Mouse (Mus musculus): ENCODE data around the gene Dysf.
A peak's percentile ranks its signal among the peaks of the same experiment; 100 is the strongest.

The Dysf gene

DNA sequence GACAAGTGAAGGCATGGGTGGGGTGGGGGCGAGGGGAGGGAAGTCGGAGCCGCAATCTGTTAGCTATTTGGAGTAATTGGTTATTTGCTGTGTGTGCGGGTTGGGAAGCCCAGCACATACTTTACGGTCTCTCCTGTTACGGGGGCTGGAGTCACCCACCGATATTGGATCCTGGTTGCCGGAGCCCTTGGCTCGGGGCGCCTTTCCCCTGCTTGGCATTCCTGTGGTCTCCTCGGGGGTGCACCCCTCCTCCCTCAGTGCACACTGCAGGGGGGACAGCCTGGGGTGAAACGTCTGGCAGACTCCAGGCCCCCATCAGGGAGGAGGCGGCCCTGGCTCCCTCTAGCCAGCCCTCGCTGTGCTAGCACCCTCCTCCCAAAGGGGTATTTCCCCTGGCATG is 159.2 kb downstream of the Dysf start:
- DNase-seq (ENCODE audit: low read depth, low spot score), result no peak

DNA sequence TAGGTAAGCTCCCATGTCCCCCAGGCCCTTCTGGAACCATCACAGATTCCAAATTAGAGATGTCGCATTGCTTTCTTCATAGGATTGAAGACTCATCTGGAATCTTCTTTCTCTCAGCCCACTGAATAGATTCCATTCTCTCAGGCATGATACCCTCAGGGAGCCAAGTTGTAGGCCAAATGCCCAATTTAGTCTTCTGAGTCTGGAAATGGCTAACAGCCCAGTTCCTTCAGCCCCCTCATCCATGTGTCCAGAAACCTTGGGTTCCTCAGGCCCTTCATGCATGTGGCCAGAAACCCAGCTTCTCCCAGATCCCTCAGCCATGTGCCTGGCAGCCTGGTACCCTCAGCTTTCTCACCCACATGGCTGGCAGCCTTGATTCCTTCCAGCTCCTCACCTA is 160.2 kb downstream of the Dysf start:
- DNase-seq (ENCODE audit: low read depth, low spot score), result no peak

DNA sequence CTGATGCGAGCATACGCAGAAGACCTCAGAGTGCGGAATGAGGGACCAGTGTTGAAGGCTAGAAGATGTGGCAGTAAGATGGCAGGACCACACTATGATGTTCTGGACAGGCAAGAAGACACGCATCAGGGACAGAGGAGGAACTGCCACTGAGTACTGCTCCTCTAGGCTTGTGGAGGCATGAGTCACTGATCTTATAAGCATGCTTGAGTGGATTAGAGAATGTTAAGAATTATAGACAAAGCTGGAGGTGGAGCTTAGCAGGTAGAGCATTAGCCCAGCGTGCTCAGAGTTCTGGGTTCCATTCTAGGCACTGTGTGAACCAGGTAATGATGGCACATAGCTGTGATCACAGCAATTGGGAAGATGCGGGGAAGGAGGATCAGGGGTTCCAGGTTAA is 165.2 kb downstream of the Dysf start:
- no peak for DNase-seq (ENCODE audit: low read depth, low spot score)

DNA sequence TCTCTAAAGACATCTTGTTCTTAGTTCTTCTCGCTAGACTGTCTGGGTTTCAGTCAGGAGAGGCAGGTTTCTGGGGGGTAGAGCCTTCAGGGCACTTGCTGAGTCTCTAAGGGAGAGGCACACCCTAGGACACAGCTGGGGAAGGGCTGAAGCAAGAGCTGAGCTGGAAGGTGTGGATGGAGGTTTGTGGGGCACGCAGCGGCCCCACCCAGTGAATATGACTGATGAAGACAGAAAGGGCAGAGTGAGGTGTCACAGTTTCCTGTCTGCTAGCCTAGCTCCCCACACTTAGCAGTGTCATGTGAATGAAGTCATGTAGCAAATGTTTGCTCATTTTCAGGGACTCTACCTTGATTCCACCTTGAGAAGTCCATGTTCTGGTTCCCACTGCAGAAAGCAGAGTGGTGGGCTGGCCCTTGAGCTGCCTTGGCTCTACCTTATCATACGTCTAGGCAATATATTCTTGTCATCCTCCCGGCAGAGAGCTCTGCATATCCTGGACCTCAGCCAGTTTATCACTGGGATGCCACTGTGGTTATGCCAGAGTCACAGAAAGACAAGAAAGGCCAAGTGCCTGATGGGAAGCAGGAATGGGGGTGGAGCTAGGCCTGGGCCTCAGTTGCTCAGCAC is 170.5 kb downstream of the Dysf start:
- DNase-seq (ENCODE audit: low read depth, low spot score), result peak; percentile 56

DNA sequence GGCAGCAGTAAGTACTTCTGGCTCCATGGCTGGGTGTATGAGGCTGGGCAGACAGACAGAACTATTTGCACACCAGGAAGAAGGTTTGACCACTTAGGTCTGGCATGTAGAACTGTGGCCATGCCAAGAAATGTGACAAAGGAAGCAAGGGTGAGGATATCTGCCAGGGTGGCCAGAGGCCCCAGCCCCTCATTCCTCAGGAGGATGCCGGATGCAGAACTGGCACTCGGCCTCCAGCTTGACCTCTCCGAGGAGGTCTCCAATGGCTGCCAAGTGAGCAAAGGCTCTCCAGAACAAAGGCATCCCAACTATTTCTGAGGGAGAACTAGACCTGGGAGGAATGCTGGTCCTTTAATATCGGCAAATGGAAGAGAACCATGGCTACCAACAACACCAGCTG is 173.1 kb downstream of the Dysf start:
- peak; percentile 89 for DNase-seq (ENCODE audit: low read depth, low spot score)

DNA sequence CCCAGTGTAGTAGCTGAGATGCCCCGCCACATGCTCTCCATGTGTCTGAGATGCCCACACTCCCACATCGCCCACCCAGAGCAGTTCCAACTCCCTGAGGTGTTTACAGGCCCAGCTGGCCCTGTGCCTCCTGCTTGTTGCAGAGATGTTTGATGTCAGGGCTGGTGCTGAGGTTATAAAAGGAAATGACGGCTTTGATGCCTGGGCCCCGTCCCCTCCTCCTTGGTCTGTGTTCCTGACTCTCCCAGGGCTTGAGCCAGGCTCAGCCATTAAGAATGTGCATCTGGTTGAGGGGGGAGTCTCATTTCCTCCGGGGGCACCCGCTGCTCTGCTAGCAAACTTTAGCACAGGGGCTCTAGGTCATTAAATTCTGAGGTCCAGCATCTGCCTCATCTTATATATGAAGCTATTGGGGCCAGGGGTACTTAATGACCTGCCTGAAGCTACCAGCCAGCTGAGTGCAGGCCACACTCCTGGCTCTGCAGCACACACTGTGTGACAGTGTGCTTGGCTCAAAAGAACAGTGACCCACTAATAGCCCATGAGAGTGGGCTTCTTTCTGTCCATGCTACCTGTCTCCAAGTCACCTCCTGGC is 183.4 kb downstream of the Dysf start:
- DNase-seq (ENCODE audit: low read depth, low spot score), result no peak

DNA sequence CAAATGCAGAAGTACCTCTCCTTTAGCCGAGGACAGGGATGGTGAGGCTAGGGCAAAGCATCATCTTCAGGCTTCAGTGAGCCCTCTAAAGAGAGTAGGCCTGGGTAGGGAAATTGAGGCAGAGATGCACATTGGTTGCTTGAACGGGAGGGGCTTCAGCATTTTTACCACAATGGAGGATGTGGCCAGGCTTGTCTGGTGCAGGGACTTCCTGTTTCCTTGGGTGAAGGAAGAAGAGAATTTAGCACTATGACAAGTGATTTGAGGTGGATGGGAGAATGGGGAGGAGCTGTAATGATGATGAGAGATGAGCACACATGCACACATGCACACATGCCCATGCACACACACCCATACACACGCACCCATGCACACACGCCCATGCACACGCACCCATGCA is 188.1 kb downstream of the Dysf start:
- no peak for DNase-seq (ENCODE audit: low read depth, low spot score)

DNA sequence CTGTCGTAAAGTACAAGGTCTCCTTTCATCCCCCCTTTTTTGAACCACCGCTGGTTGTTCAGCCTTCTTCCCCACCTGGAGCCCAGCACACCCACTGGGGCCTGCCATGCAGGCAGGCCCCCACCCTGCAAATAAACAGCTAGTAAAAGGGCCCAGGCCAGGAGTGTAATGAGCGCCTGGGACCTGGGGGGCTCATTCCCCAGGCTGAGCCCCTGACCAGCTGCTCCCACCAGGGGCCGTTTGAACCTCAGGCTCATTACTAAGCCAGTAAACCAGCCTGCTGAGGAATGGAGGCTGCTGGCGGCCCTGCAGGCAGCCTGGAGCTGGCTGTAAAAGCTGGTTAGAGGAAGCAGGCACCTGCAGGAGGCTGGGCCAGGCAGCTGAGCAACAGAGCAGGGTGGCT is 189.4 kb downstream of the Dysf start:
- DNase-seq (ENCODE audit: low read depth, low spot score), result no peak

DNA sequence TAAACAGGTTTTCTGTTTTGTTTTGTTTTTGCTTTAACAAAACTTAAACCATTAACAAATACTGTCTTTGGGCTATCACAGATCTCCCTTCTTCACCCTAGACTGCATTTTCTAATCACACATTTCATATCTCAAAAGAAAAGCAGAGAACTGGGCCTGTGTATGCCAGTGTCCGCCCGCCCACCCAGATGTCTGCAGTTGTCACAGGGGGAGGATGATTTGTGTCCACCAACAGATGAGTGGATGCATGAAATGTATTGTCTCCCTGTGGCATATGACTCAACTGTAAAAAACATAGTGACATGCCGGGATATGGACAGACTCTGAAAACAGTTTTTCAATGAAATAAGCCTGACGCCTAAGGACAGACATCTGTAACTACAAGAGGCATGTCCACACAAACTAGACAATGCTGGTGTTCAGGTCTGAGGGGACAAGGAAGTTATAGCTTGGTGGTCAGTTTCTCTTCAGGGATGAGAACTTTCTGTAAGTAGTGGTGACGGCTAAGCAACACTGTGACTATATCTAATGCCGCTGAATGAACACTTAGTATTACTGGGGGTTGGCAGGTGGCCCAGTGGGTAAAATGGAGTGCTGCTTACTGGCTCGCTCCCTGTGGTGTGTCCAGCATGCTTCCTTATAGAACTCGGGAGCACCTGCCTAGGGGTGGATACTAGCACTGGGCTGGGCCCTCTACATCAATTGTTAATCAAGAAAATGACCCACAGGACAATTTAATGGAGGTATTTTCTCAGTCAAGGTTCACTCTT is 193.5 kb downstream of the Dysf start:
- DNase-seq (ENCODE audit: low read depth, low spot score), result peak; percentile 66

DNA sequence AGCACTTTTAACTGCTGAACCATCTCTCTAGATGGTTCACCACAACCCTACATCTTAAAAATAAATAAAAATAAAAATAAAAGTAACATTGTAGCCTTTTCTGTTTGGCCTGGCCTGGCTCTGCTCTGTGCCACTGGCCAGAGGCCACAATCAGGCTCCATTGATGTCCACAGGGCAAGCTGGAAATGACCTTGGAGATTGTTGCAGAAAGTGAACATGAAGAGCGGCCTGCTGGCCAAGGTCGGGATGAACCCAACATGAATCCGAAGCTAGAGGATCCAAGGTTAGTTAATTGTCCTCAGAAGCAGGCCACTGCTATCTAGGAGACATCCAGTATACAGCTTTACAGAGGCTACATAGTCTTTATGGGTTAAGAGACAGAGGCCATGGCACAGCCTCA is 197.2 kb downstream of the Dysf start:
- no peak for DNase-seq (ENCODE audit: low read depth, low spot score)

DNA sequence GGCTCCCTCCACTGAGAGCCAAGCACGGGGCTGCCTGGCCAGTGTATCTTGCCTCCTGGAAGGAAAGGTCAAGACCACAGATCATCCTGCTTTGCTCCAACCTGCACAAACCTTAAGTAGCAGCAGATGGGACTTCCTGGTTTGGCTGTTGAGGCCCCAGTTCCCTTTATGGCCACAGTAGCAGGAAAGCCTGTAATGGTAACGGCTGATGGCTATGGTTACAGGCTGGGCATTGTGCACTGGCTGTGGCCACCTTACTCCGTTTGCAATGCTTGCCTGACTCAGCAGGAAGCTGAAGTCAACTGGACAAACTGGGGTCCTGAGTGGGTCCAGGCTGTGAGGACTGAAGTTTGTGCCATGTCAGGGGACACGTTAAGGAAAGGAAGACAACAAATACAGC is 200.2 kb downstream of the Dysf start:
- no peak for DNase-seq (ENCODE audit: low read depth, low spot score)

DNA sequence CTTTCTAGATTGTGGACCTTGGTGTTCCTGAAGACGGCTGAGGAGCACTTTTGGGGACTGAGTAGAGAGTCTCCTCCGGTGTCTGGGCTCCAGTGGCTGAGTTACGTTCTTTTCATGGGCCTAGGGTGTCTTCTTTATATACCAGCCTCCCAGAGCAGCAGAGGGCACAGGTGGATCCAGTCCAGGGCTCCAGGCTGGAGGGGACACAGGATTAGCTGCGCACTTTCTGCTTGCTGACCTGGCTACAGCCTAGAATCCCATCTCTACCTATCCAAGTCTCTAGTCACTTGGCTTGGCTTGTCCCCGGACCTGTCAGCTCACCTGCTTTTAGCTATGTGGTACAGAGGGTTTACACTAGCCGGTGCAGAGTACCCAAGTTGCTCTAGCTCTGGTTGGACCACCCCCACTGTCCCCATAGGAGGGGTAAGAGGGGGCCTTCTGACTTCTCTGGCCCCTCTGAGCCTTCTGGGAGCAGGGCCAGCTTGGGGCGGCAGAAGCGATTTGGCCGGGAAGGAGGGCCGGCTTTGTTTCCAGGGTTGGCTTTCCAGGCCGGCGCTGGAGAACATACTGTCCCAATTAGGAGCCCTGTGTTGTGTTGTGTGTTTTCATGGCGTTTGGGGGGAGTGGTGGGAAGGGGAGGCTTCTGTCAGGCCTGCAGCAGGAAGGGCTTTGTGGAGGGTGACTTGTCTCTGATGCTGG is 201.5 kb downstream of the Dysf start:
- DNase-seq (ENCODE audit: low read depth, low spot score), result no peak

DNA sequence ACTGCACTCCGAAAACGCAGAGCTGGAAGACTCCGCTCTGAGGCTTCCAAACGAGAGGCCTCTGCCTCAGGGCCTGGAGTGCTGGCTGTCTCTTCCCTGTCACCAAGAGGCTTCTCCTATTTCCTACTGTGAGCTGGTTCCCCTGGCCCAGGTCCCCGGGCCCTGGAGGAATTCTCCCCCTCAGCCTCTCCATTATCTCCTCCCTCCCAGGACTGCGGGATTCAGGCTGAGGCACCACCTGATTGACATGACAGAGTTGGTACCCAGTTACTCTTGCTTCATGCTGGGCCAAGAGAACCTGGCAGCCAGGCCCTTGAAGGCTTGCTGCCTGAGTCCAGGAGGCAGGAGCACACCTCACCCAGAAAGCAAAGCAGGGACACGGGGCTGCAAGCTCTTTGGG is 203.1 kb downstream of the Dysf start:
- no peak for DNase-seq (ENCODE audit: low read depth, low spot score)

DNA sequence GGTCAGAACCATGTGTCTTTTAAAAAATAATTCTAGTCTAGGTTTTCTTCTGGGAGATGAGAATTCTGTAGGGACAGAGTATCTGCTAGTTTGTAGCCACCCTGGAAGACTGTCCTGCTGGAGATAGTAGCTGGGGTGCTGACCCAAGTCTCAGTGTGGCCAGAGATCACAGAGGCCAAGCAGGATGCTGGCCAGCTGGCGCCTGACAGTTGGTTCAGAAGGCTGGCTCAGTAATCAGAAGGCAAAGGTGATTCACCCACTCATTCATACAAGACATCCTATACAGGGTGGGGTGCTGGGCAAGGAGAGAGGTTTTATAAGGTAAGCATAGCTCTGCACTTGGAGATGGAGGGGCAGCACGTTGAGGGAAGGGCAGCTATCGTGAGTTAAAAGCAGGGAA is 204.7 kb downstream of the Dysf start:
- DNase-seq (ENCODE audit: low read depth, low spot score), result peak; percentile 65

DNA sequence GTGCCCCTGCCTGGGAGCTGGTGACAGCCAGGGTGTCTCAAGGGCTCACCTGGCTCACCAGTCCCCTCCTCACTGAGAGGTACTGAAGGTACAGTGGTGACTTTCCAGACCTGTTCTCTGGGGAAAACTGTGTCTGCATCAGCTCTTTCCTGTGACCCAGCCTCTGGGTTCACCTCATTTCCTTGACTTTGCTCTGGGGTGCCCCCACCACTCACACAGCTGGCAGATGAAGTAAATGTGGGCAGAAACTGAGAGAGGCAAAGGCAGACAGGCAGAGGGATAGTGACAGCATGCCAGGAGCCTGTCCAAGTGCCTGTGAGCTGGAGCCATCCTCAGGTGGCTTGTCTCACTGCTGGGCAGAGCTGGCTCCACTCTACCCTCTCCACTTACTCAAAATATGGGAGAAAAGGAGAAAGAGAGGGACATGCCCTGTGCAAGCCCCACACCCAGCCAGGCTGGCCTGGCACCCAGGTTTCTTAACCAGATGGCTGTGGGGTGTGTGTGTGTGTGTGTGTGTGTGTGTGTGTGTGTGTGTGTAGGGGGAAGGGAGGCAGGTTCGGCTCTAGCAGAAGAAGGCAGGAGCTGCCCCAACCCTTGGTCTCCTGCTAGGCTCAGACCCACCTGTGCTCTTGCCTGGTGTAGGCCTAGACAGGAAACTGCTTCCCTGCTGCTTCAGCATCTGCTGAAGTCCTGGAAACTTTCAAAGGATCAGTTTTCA is 209.0 kb downstream of the Dysf start:
- DNase-seq (ENCODE audit: low read depth, low spot score), result no peak

DNA sequence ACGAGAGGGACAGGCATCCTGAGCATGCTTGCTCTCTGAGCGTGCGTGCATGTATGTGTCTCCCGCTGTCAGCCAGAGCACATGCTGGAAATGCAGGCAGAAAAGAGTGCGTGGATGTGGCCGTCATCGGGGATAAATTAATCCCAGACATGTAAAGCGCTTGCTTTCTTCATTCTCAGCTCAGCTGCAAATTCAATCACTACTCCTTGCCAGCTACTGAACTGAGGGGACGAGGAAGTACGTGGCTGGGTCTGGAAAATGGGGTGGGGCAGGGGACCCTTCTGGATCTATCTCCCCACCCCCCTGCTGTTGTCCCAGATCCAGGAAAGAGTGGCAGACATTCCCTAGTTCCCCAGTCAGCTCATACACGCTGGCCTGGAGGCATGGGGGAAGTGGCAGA is 210.7 kb downstream of the Dysf start:
- DNase-seq (ENCODE audit: low read depth, low spot score), result no peak

DNA sequence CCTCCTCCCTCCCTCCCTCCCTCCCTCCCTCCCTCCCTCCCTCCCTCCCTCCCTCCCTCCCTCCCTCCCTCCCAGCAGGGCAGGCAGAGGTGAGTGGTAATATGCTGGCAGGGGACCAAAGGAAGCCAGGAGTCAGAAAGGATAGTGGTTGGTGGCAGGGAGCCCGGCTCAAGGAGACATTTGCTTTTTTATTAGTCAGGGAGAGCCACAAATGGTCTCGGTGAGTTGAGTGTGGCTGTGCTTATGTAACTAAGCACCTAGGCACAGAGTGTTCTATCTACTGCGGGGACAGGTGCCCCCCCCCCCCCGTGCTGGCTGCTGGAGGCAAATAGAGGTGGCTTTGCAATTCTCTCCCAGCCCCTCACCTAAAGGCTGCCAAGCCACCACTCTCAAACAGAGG is 216.5 kb downstream of the Dysf start:
- DNase-seq (ENCODE audit: low read depth, low spot score), result peak; percentile 84

DNA sequence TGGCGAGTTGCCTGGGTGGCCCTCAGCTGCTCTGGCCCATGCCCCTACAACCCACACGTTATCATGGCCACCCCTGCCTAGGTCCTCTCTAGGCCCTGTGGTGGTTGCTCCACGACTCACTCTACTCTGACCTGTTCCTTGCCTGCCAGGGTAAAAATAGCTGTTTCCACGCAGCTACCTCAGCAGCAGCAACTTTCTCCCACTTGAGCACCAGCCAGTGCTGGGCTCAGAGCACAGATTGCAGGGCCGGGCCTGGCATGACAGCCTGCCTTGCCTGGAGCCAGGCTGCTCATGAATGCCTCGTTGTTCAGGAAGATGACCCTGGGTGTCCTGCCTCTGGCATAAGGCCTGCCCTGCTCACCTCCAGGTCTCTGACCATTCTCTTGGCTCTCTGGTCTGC is 217.2 kb downstream of the Dysf start:
- DNase-seq (ENCODE audit: low read depth, low spot score), result peak; percentile 82

DNA sequence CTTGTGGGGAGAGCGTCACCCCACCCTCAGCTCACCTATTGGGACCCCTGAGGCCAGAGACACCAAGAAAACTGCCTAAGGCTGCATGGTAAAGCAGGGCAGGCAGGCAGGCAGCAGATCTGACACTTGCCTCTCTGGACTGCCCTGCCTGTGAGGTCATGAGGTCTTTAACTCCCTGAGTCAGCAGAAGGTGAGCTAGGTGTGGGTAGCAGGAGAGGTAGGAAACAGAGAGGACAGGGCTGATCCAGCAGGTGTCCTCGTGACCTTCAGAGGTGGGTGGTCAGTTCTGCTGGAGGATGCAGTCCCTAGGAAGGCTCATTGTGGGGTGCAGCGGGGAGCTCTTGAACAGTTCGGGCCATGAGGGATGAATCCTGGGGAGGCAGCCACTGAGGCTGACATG is 219.8 kb downstream of the Dysf start:
- DNase-seq (ENCODE audit: low read depth, low spot score), result no peak

DNA sequence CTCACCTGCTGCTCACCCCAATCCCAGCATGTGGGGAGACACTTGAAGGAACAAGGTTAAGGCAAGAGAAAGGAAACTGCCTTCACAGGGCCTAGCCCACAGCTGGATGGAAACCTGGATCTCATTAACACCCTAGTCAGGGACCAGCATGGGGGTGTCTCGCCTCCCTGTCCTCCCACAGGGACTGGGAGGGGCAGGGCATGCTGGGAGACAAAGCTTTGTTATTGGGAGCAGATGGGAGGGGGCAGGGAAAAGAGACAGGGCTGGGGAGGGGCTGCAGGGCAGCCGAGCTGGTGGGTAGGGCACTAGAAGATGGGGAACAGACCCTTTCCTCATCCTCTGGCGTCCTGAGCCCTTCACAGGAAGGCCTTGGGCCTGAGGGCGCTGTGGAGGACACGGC is 220.4 kb downstream of the Dysf start:
- peak; percentile 31 for DNase-seq (ENCODE audit: low read depth, low spot score)

DNA sequence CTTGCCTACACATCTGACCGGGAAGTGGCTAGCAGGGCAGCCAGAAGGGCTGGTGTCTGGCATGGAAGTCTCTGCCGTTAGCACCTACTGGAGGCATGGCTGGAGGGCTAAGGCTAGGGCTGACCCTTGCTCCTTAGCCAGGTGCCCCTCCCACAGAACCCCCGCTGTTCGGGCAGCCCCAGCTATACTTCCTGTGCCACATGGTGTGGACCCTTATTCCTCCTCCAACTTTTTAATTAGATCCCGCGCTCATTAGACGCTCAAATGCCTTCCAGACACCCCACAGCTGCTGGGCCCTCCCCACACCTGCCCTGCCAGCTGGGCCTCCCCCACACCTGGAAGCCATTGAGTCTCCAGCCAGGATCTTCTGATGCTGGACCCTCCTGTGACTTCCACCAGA is 221.3 kb downstream of the Dysf start:
- no peak for DNase-seq (ENCODE audit: low read depth, low spot score)

DNA sequence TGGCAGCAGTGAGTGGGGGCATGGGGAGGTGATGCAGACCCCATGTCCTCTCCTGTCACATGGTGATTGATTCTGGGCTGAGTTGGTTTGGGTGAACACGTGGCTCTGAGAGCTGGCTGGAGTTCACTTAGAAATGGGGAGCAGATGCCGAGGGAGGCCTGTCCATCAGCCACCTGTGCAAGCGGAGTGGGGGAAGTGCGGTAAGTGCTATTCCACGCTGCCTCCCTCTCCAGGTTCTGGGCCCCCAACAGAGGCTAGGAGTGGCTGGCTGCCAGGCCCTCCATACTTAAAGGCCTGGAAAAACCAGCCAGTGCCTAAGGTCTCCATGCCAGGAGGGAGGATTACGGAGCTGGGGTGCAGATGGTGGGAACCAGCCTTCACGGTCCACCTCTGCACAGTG is 222.7 kb downstream of the Dysf start:
- no peak for DNase-seq (ENCODE audit: low read depth, low spot score)
